Comparison of ENCODE assay signal across 9 mouse cellular contexts in the genomic region with DNA sequence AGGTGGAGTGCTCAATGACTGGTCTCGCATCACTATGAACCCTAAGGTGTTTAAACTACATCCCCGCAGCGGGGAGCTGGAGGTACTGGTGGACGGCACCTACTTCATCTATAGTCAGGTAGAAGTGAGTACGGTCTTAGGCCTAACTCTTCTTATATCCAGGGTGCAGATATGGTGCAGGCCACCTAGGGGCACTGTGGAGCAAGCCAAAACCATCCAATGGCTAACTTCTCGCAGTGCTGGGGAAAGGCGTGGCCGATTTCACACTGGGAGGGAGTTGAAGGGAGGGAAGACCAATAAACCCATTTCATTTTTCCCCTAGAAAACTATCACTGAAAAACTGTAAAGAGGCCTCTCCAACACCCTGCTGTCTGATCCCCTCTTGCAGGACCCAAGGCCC. TPM values are rescaled to one million over a fixed set of nuclear protein-coding genes. Genes with fewer than 3 reads are reported as not detected.
DNase-seq lines count a peak whose midpoint lies in the region; ATAC-seq and TF ChIP-seq lines count a peak whose summit lies in the region.
"Had no signal": no experiment of that assay in that cellular context is flagged by ENCODE, and none has a peak within 500 bp of the region (broad histone marks: within the 10 kb centered on the region; RNA-seq: fewer than 3 reads in every experiment).

No protein-coding gene starts in this region.

- H3K9ac ChIP-seq in heart, postnatal 0 days (replicated peaks; ENCODE audit: low read depth, low read length): no peak overlapping the region
- H3K9ac ChIP-seq in heart, embryonic 12.5 days: no peak overlapping the region
- no peak overlapping the region for H3K9ac ChIP-seq in liver, adult 2 months (ENCODE audit: low read depth, low read length)
- H3K9ac ChIP-seq in forebrain, embryonic 16.5 days (replicated peaks; ENCODE audit: low read depth, low read length): no peak overlapping the region

- peak; percentile 32 for TF ChIP-seq CTCF in heart, postnatal 0 days (IDR thresholded peaks at IDR 0.05; ENCODE audit: low read depth)
- peak; percentile 78 for TF ChIP-seq CTCF in liver, adult 2 months (IDR thresholded peaks at IDR 0.05; ENCODE audit: low read depth, low read length)

- H3K4me3 ChIP-seq in heart, postnatal 0 days (ENCODE audit: low read depth, low read length): no peak overlapping the region
- H3K4me3 ChIP-seq in heart, embryonic 12.5 days: no peak overlapping the region
- no peak overlapping the region for H3K4me3 ChIP-seq in liver, adult 2 months (ENCODE audit: insufficient read depth, low read depth, low read length)
- no peak overlapping the region for H3K4me3 ChIP-seq in forebrain, embryonic 16.5 days (replicated peaks; ENCODE audit: low read length)

- no peak overlapping the region for H3K4me2 ChIP-seq in heart, postnatal 0 days (ENCODE audit: low read depth, low read length)
- H3K4me2 ChIP-seq in heart, embryonic 12.5 days: no peak overlapping the region
- H3K4me2 ChIP-seq in forebrain, embryonic 16.5 days (ENCODE audit: low read length): no peak overlapping the region

- no peak for DNase-seq in heart, postnatal 0 days (ENCODE audit: low spot score)
- peak; percentile 66 for DNase-seq in 416B (ENCODE audit: low read depth)
- peak; percentile 52 for DNase-seq in adrenal gland, adult 2 months
- DNase-seq in liver, adult 2 months (ENCODE audit: extremely low read depth, low read depth, low spot score): peak; percentile 38
- no peak for DNase-seq in layer of hippocampus, postnatal 10 days (ENCODE audit: low spot score in 2 of 2)
- no peak for DNase-seq in T-cell, adult 2 months (ENCODE audit: low spot score)

- no peaks in the 10 kb centered on the region for H3K36me3 ChIP-seq in heart, postnatal 0 days (replicated peaks; ENCODE audit: control insufficient read depth, insufficient read depth, low read length)
- H3K36me3 ChIP-seq in heart, embryonic 12.5 days: no peaks in the 10 kb centered on the region
- H3K36me3 ChIP-seq in liver, adult 2 months (ENCODE audit: control insufficient read depth, insufficient read depth, low read length): no peaks in the 10 kb centered on the region
- H3K36me3 ChIP-seq in forebrain, embryonic 16.5 days (ENCODE audit: control insufficient read depth, insufficient read depth): no peaks in the 10 kb centered on the region

- WGBS in heart, postnatal 0 days: 73% methylated on average over 8 of the region's 8 CpGs
- 76% methylated on average over 8 of the region's 8 CpGs for WGBS in heart, embryonic 12.5 days
- WGBS in liver, adult 2 months: 65% methylated on average over 8 of the region's 8 CpGs
- WGBS in forebrain, embryonic 16.5 days: 79% methylated on average over 8 of the region's 8 CpGs

- H3K9me3 ChIP-seq in heart, postnatal 0 days (replicated peaks; ENCODE audit: control insufficient read depth, low read length): no peaks in the 10 kb centered on the region
- H3K9me3 ChIP-seq in heart, embryonic 12.5 days (replicated peaks): no peaks in the 10 kb centered on the region
- no peaks in the 10 kb centered on the region for H3K9me3 ChIP-seq in forebrain, embryonic 16.5 days (ENCODE audit: control insufficient read depth, low read length)

- no peak for ATAC-seq in heart, postnatal 0 days (ENCODE audit: insufficient read depth, low read depth)
- no peak for ATAC-seq in heart, embryonic 12.5 days (ENCODE audit: insufficient number of reproducible peaks, low FRiP score)
- ATAC-seq in forebrain, embryonic 16.5 days: no peak

- TF ChIP-seq POLR2A in liver, adult 2 months (IDR thresholded peaks at IDR 0.05; ENCODE audit: extremely low read depth, insufficient read depth, low read length): no peak

- no peaks in the 10 kb centered on the region for H3K27me3 ChIP-seq in heart, postnatal 0 days (ENCODE audit: control insufficient read depth, insufficient read depth, low read length)
- H3K27me3 ChIP-seq in heart, embryonic 12.5 days (replicated peaks): no peaks in the 10 kb centered on the region
- H3K27me3 ChIP-seq in liver, adult 2 months (ENCODE audit: control insufficient read depth, insufficient read depth, low read length): no peaks in the 10 kb centered on the region
- no peaks in the 10 kb centered on the region for H3K27me3 ChIP-seq in forebrain, embryonic 16.5 days (replicated peaks; ENCODE audit: control insufficient read depth, insufficient read depth, low read length)

- no peak overlapping the region for H3K27ac ChIP-seq in heart, postnatal 0 days (ENCODE audit: low read depth)
- H3K27ac ChIP-seq in heart, embryonic 12.5 days (ENCODE audit: poor library complexity, severe bottlenecking): no peak overlapping the region
- no peak overlapping the region for H3K27ac ChIP-seq in liver, adult 2 months (replicated peaks; ENCODE audit: insufficient read depth, low read depth, low read length)
- no peak overlapping the region for H3K27ac ChIP-seq in forebrain, embryonic 16.5 days (ENCODE audit: low read length)

- TF ChIP-seq EP300 in heart, postnatal 0 days (IDR thresholded peaks at IDR 0.05; ENCODE audit: low read depth): no peak

- H3K4me1 ChIP-seq in heart, postnatal 0 days (ENCODE audit: control insufficient read depth, insufficient read depth): no peaks in the 10 kb centered on the region
- H3K4me1 ChIP-seq in heart, embryonic 12.5 days (replicated peaks): no peaks in the 10 kb centered on the region
- no peaks in the 10 kb centered on the region for H3K4me1 ChIP-seq in liver, adult 2 months (ENCODE audit: control insufficient read depth, insufficient read depth, low read length)
- H3K4me1 ChIP-seq in forebrain, embryonic 16.5 days (replicated peaks; ENCODE audit: control insufficient read depth, insufficient read depth, low read length): no peaks in the 10 kb centered on the region

- H3K79me2 ChIP-seq in liver, adult 2 months (ENCODE audit: control insufficient read depth, insufficient read depth, low read length): no peaks in the 10 kb centered on the region

RNA-seq across cellular contexts. Expression of a gene that starts 33.8 kb away (rescaled TPM):
- not detected in 2 replicates for total RNA-seq in heart, postnatal 0 days (2014; rRNA removed; ENCODE audit: low replicate concordance)
- not detected in 2 replicates for polyA plus RNA-seq in heart, postnatal 0 days (2015; fragmentation: Nextera tagmentation; extraction: Ambion mirVana)
- not detected in 2 replicates for polyA plus RNA-seq in heart, embryonic 12.5 days (2016; fragmentation: Nextera tagmentation; extraction: Ambion mirVana)
- not detected for total RNA-seq in adrenal gland, adult 2 months (2021)
- polyA plus RNA-seq in adrenal gland, adult 2 months (2012; rRNA removed): not detected in 2 replicates
- not detected in 2 replicates for total RNA-seq in liver, adult 2 months (2014; rRNA removed)
- not detected in 2 replicates for polyA plus RNA-seq in liver, adult 2 months (2012; rRNA removed)
- total RNA-seq in layer of hippocampus, postnatal 10 days (2021): not detected
- not detected in 2 replicates for polyA plus RNA-seq in forebrain, embryonic 16.5 days (2015; fragmentation: Nextera tagmentation; extraction: Ambion mirVana)
- total RNA-seq: layer of hippocampus, adult 18-20 months had no signal

RNA-seq across cellular contexts. Expression of a gene that starts 47.5 kb away (rescaled TPM):
- not detected in 2 replicates for total RNA-seq in heart, postnatal 0 days (2014; rRNA removed; ENCODE audit: low replicate concordance)
- 0.07 TPM in 1 of 2 replicates, not detected in the other for polyA plus RNA-seq in heart, postnatal 0 days (2015; fragmentation: Nextera tagmentation; extraction: Ambion mirVana)
- polyA plus RNA-seq in heart, embryonic 12.5 days (2016; fragmentation: Nextera tagmentation; extraction: Ambion mirVana): 0.12 TPM in 1 of 2 replicates, not detected in the other
- under 1 TPM; 0.40 to 0.83 TPM for total RNA-seq in adrenal gland, adult 2 months (2021)
- 0.30 and 0.42 TPM in 2 replicates for polyA plus RNA-seq in adrenal gland, adult 2 months (2012; rRNA removed)
- 1.2 and 1.5 TPM in 2 replicates for total RNA-seq in liver, adult 2 months (2014; rRNA removed)
- 0.83 and 1.1 TPM in 2 replicates for polyA plus RNA-seq in liver, adult 2 months (2012; rRNA removed)
- total RNA-seq in layer of hippocampus, postnatal 10 days (2021): not detected
- 0.20 and 0.24 TPM in 2 replicates for polyA plus RNA-seq in forebrain, embryonic 16.5 days (2015; fragmentation: Nextera tagmentation; extraction: Ambion mirVana)
- total RNA-seq: layer of hippocampus, adult 18-20 months had no signal

Comparison
In these comparisons a context has a peak if more than half of its experiments do, and no peak if none do; other contexts are left out.
1. DNase-seq: peak in 416B (single experiment), adrenal gland, adult 2 months (single experiment) and liver, adult 2 months (single experiment); none in heart, postnatal 0 days (single experiment), layer of hippocampus, postnatal 10 days (0 of 2) and T-cell, adult 2 months (single experiment).